Mouse (Mus musculus) kidney, postnatal 10 days (tissue): Measurements from ENCODE around the gene Stx16.

Source experiments
- DNase-seq: peaks from one replicate; pipeline ENCODE4 v3.0.0; 2021; ENCODE audit warnings: mixed read lengths

Stx16 gene

DNA sequence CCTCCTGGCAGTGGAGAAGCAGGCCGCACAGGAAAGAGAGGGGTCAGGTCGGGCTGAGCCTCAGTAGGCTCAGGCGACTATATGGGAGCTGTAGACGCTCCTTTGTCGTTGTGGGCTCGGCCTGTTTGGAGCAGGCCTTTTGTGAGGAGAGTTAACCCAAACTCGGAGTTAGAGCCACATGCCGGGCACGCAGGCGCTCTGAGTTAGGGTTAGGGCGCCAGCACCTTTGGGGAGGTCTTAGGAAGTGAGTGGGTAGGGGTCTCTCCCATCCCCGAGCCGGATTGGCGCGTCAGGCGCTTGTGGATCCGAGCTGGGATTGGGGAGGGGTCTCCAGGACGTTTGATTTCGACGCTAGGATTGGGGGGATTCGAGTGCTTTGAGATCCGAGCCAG, 321 bp downstream of the Stx16 start:
- no peak for DNase-seq

DNA sequence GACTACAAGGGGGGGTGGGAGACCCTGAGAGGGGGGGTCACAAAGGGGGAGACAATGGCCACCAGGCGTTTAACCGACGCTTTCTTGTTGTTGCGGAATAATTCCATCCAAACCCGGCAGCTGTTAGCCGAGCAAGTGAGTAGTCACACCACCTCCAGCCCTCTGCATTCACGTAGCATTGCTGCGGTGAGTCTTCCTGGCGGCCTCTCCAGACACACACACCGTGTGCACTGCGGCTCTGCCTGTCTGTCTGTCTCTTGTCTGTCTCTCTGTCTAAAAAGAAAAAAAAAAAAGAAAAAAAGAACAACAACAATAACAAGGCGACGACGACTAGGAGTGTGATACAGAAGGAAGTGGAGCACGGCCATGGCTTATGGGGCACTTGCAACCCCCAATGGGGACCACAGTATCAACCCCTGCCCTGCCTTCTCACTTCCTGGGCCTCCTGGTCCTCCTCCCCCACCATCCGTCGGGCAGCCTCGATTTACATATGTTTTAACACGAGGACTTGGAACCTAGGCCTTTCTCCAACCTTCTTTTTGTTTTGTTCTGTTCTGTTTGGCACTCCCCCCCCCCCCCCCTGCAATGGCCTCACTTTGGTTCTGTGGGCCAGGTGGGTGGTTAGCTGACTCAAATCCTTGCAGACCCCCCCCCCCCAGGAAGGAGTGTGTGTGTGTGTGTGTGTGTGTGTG, 1.0 kb downstream of the Stx16 start:
- DNase-seq: peak; percentile 31

- DNase-seq: no peak
Observed at GRCm38 (mm10) chr2:174077776-174078338, 1.7 kb downstream of the Stx16 start.

DNA sequence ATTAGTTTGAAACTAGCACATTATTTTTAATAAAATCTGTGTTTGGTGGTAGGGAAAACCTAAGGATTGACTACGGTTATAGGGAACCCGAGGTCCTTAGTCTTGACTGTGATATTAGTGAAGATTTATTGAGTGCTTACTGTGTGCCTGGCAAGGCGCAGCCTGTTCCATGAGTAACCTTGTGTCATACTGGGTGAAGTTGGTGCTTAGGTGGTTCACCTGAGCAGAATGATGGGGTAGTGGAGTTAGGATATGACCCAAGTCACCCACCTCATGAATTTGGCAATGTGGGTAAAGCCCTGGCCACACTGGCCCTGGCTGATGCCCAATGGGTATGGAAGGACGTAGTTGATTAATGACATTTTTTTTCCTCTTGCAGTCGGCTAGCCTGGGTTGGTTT, 5.7 kb downstream of the Stx16 start:
- DNase-seq: no peak

- no peak for DNase-seq
Observed at GRCm38 (mm10) chr2:174082380-174082918, 6.3 kb downstream of the Stx16 start.

- no peak for DNase-seq
Observed at GRCm38 (mm10) chr2:174095086-174095485, 19.0 kb downstream of the Stx16 start.

DNA sequence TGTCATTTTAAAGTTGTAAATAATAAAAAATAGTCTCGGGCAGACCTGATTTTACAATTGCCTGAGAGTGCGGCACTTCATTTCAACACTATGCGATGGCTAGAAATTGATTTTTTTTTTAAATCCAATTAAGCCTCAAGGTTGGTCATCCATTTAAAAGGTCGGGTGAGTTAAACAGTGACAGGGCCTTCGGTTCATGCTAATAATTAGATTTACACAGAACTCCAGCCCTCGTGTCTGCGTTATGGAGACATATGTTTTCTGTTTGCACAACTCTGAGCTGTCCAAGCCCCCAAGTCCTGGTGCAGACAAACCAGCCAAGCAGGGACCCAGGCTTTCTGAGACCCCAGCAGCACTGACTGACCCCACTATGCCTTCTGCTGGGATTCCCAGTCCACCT, 26.3 kb downstream of the Stx16 start:
- no peak for DNase-seq

GRCm38 (mm10) chr2:174103527-174103926, 27.4 kb downstream of the Stx16 start:
- DNase-seq: no peak

- DNase-seq: no peak
Observed at GRCm38 (mm10) chr2:174107375-174107774, 31.3 kb downstream of the Stx16 start.

DNA sequence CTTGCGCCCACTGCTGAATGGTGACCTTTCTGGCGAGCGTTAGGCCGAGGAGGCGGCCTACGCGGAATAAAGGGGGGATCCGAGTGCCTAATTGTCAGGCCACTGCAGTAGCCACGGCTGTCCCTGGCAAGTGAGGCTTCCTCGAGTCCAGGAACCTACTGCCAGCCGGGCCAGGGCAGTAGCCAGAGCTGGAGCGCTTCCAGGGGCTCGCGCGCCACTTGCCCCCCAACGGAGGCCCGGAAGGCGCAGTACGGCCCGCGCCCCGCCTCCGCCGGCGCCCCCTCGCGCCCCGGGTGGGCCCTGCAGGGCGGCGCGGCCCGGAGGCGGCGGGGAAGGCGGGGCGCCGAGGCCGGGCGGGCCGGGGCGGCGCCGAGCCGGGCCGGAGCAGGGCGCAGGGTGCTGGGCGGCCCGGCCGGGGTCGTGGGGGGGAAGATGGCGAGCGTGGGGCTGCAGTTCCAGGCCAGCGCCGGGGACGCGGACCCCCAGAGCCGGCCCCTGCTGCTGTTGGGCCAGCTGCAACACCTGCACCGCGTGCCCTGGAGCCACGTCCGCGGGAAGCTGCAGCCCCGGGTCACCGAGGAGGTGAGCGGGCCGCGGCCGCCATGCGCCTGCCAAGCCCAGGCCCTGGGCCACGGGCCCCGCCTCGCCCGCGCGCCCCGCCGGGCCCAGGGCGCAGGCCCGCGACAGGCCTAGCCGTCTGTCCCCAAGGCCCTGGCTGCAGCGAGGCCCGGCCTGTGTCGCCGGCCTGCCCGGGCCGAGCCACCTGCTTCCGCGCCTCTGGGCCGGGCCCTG, 34.1 kb downstream of the Stx16 start, which contains the start of gene Npepl1:
Gene Npepl1, plus strand, starts transcription at position 359 of the 792 bp plus-strand sequence.
- DNase-seq: peak; percentile 85

GRCm38 (mm10) chr2:174110783-174111549, 34.9 kb downstream of the Stx16 start:
- DNase-seq: no peak

DNA sequence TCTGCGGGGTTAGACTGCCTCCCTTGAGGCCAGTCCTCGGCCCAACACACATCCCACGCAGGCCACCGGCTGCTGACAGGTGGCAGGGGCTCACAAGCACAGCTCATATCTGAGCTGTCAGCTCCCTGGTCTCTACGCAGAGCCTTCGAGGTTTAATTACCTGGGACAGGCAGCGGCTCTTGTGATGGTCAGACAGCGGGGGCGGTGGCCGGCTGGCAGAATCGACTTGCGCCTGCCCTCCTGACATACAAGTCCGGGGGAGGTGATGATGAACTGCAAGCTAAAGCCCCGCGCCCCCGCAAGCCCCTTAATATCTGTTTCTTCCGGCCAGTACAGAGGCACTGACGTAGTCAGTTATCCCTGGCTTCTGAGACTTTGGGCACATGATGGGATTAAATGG, 36.8 kb downstream of the Stx16 start:
- peak; percentile 30 for DNase-seq

DNA sequence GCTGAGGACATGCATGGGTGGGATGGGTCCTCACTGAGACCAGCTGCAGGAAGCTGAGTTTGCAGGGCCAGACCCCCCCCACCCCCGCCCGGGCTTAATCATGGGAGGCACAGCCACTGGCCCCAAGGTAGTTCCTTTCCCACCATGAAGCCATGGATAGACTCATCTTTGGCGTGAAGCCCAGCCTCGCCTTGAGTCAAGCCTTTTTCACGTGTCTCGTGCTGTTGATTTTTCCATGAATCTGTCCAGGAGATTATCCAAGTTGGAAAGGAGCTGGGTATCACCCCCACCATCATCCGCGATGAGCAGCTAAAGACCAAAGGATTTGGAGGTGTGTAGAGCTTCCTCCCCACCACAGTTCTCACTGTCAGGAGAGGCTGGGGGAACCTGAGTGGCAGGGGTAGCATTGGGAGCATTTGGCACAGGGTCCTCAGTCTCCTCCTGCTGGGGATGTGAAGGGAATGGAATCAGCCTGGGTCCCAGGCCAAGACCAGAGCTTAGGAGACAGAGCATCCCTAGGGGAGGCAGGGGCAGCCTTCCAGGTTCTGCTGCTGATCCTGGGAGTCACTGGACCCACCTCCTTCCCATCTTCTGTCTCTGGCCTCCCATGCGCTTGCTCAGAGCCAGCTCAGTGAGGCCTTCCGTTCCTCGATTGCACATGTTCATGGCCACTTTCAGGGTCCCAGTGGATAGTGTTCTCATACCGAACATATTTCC, 38.2 kb downstream of the Stx16 start:
- DNase-seq: no peak

DNA sequence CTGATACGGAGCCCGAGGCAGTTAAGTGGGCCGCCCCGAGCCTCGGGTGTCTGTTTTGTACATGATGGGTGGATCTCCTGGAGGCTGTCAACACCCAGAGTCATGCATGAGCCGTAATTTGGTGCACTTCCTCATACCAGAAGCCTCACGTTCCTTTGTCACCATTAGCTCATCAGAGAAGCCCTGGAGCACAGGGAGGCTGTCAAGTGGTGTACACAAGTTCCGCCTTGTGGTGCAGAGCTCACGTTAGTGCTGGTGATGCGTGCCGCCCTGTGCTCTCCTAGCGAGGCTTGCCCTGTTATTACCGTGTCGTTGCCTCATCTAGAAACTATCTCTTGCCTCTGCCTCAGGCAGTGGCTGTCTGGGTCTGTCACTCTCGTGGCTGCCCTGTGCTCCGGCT, 40.8 kb downstream of the Stx16 start:
- DNase-seq: no peak

DNA sequence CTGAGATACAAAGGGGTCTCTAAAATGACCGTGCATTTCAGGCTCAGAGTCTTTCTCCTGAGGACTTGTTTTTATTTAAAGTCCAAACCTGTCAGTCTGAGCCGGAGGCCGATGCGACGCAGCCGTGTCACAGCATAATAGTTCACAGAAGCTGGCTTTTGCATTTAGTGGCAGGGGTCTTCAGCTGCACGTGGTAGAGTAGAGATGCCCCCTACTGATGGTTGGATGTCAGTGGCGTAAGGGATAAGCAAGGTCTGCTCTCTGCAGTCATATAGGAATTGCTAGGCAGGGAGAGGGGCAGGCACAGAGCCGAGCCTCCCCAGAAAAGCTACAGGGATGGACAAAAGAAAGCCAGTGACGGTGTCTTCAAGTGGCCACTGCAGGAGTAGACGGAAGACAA, 42.0 kb downstream of the Stx16 start:
- no peak for DNase-seq

DNA sequence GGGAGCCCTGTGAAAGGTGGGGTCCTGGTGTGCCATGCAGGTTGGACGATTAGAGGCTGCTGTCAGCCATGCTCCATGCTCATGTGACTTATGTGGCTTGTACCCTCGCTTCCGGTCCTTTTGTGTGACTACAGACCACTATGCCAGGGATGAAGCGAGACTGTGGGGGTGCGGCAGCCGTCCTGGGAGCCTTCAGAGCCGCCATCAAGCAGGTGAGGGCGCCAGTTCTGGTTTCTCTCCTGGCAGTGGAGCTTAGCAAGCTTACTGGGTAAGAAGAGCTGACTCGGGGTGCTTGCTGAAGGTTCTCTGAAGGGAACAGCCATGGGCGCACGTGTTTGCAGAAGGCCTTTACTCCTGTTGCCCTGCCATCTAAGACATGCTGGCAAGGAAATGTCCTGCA, 43.2 kb downstream of the Stx16 start:
- DNase-seq: no peak

DNA sequence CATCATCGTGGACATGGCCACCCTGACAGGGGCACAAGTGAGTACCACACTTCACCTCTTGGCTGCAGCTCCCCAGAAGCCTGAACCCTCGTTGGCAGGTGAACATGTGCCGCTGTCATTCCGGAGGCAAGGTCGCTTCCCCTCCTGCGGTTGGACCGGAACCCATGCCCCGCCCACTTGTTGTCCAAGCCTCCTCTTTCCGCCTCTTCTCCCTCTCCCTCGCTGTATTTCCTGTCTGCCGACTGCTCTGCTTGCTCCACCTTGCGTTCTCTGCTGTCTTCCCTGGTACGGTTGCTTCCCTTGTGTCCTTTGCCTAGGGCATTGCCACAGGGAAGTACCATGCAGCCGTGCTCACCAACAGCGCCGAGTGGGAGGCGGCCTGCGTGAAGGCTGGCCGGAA, 44.5 kb downstream of the Stx16 start:
- no peak for DNase-seq

DNA sequence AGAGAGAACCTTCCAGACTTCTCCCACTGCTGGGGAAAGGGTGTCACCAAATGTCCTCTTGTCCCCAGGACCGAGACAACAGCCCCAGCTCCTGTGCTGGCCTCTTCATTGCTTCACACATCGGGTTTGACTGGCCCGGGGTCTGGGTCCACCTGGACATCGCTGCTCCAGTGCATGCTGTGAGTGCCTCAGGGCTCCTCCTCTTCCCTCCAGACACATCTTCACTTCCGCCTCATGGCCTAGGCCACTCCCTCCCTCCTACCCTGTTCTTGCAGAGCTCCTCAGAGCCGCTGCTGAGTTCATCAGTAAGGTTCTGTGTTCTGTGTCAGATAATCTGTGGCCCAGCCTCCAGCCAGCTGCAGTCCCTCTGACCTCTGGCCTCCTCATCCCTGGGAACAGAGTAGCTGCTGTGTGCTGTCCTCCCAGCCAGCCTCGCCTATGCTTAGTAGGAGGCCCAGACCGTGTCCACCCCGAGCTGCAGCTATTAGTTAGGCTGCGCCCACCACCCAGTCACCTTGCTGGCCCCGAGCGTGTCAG, 45.4 kb downstream of the Stx16 start:
- DNase-seq: peak; percentile 54

GRCm38 (mm10) chr2:174122331-174122730, 46.2 kb downstream of the Stx16 start:
- peak; percentile 1 for DNase-seq

DNA sequence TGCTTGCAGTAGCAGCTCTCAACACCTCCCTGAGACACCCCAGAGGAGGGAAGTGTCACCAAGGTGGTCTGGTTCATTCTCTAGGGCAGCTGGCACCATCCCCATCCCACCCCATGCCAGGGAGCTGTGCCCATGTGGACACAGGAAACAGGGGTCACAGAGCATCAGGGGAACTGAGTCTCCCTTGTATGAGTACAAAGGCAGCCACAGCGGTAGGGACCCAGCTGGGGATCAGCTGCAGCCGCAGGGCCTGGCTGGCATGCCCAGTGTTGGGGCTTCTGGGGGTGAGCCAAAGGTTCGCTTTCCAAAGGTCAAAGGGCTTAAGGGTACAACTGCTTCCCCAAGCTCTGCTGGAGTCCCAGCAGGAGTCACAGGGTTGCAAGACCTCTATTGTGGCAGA, 47.6 kb downstream of the Stx16 start:
- peak; percentile 4 for DNase-seq

- peak; percentile 77 for DNase-seq
Observed at GRCm38 (mm10) chr2:174126522-174127375, 50.6 kb downstream of the Stx16 start.
